Mouse (Mus musculus) intestine, embryonic 14.5 days (tissue): Measurements from ENCODE around the gene Gpn2. TPM values are rescaled to one million over a fixed set of nuclear protein-coding genes. Genes with fewer than 3 reads are reported as not detected.
A peak's percentile ranks its signal among the peaks of the same experiment; 100 is the strongest.

ENCODE experiments used
- ATAC-seq: fragments of 200-750 bp; cut with Nextera tagmentation; replicated peaks from 2 replicates; pipeline ENCODE4 v1.8.0; 2017; ENCODE audit warnings: low read depth, moderate number of reproducible peaks, moderate TSS enrichment, moderate library complexity; ENCODE audit not compliant: low FRiP score, low TSS enrichment
- DNase-seq: peaks from one replicate; pipeline ENCODE4 v3.0.0-alpha.2; 2018; ENCODE audit warnings: low spot score
- H3K27ac ChIP-seq: fragments of 300-500 bp; sonication (generic); 2 replicates; pipeline ENCODE4 v1.5.1; 2014; ENCODE audit warnings: low read depth, mild to moderate bottlenecking, control low read depth
- H3K27me3 ChIP-seq: fragments of 300-500 bp; sonication (generic); replicated peaks from 2 replicates; pipeline ENCODE4 v1.6.1; 2014; ENCODE audit warnings: low read length, control low read depth; ENCODE audit not compliant: control insufficient read depth, insufficient read depth
- H3K36me3 ChIP-seq: fragments of 300-500 bp; sonication (generic); 2 replicates; pipeline ENCODE4 v1.6.1; 2014; ENCODE audit warnings: low read length, control low read depth; ENCODE audit not compliant: control insufficient read depth, insufficient read depth
- H3K4me1 ChIP-seq: fragments of 300-500 bp; sonication (generic); replicated peaks from 2 replicates; pipeline ENCODE4 v1.6.1; 2014; ENCODE audit warnings: low read length, control low read depth, mixed read lengths; ENCODE audit not compliant: control insufficient read depth, insufficient read depth
- H3K4me2 ChIP-seq: fragments of 300-500 bp; sonication (generic); 2 replicates; pipeline ENCODE4 v1.6.1; 2014; ENCODE audit warnings: low read length
- H3K4me3 ChIP-seq: fragments of 300-500 bp; sonication (generic); 2 replicates; pipeline ENCODE4 v1.5.1; 2014; ENCODE audit warnings: low read depth, low read length, control low read depth, mixed read lengths
- H3K9ac ChIP-seq: fragments of 300-500 bp; sonication (generic); 2 replicates; pipeline ENCODE4 v1.6.1; 2014; ENCODE audit warnings: mild to moderate bottlenecking, low read length
- H3K9me3 ChIP-seq: fragments of 300-500 bp; sonication (generic); 2 replicates; pipeline ENCODE4 v1.6.1; 2016; ENCODE audit warnings: low read length, control low read depth; ENCODE audit not compliant: control insufficient read depth
- WGBS: fragments of 180-500 bp; shearing (Covaris S2); extraction: QIAGEN DNeasy Blood & Tissue Kit; methylation state at CpG from one replicate; pipeline ENCODE4 v1.1.7; 2014; 5-methylcytosine and 5-hydroxymethylcytosine counted together
- polyA plus RNA-seq: library from polyadenylated mRNA; unstranded; fragments of >200 nt; fragmentation: Nextera tagmentation; extraction: Ambion mirVana; gene quantifications from 2 replicates; pipeline ENCODE4 v1.2.1, GENCODE M21; 2014

Gpn2 gene
- polyA plus RNA-seq, 1 experiment from 2014 or later = 19.8 TPM

- Histone ChIP-seq H3K27me3 (no peaks in the 10 kb centered on the region), H3K4me2 (no peak overlapping the region), H3K27ac (no peak overlapping the region), H3K9ac (no peak overlapping the region), H3K36me3 (peaks cover 30% of the 10 kb centered on the region), H3K9me3 (peaks cover 8% of the 10 kb centered on the region), H3K4me1 (no peaks in the 10 kb centered on the region), H3K4me3 (no peak overlapping the region)
- DNase-seq (no peak), ATAC-seq (no peak)
- 97% methylated on average over 7 of the region's 7 CpGs for WGBS
These were observed 28.3 kb downstream of the Gpn2 start for GRCm38 (mm10) chr4:133612416-133612815.

DNA sequence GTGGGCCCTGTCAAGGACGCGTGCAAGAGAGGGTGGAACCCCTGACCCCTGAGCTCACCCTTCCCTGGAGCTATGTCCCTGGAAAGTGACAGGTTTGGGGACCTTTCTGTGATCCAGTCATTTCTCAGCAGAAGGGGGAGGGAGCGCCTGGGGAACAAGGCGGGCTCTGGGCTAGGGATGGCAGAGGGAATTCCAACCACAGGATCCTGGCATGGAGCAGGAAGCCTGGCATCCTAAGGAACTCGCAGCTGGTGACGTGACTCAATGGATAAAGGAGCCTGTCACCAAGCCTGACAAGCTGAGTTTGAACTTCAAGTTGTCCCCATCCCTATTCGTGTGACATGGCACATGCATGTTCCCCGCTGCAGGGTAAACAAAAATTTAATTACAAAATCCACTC lies 28.9 kb downstream of the Gpn2 start:
- Histone ChIP-seq H3K9me3 (peaks cover 8% of the 10 kb centered on the region), H3K4me1 (no peaks in the 10 kb centered on the region), H3K4me3 (no peak overlapping the region), H3K4me2 (no peak overlapping the region), H3K27me3 (no peaks in the 10 kb centered on the region), H3K36me3 (peaks cover 28% of the 10 kb centered on the region), H3K9ac (no peak overlapping the region), H3K27ac (no peak overlapping the region)
- ATAC-seq (no peak), DNase-seq (no peak)
- 97% methylated on average over 8 of the region's 8 CpGs for WGBS

DNA sequence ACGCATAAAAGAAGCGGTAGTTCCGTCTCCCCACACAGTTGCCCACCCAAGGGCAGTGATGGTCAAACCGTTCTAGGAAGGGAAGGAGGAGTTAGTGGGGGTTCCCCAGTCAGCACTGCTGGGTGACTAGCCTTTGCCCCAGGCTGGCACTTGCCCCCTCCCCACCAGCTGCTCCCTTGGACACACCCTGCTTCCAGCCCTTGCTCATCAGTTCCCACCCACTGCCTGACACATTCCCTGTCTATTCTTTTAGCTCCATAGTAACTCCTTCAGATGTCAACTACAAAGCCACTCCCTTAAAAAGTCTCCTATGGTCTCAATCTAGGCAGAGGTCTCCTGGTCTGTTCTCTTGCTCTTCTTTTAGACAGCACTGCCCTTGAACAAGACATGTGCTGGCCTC lies 29.7 kb downstream of the Gpn2 start:
- Histone ChIP-seq H3K4me3 (no peak overlapping the region), H3K9ac (no peak overlapping the region), H3K36me3 (peaks cover 20% of the 10 kb centered on the region; the same call in 1 of the 2 replicates), H3K27me3 (no peaks in the 10 kb centered on the region), H3K9me3 (peaks cover 8% of the 10 kb centered on the region), H3K4me2 (no peak overlapping the region), H3K27ac (no peak overlapping the region), H3K4me1 (no peaks in the 10 kb centered on the region)
- ATAC-seq (no peak), DNase-seq (no peak)
- WGBS = 79% methylated on average over 4 of the region's 4 CpGs

DNA sequence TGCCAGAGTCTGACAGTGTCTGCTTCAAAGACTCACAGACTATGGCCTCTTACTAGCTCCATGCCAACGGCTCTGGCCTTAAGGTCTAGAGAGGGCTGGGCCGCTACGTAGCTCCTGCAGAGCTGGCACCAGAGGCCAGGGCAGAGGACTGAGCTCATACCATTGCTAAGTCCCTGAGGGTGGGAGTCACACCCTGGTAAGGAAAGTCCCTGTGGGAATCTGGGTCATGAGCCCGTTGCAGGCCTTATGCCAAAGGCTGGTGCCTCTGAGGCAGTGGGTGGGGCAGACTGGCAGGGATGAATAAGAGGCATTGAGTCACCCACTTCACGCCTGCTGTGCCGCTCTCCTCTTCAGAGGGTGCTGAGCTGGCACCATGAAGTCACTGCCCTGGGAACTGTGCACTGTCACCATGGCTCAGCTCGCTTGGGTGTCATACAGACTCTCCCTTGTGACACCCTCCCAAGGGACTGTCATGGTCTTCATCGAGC lies 30.2 kb downstream of the Gpn2 start:
- no peak for DNase-seq

DNA sequence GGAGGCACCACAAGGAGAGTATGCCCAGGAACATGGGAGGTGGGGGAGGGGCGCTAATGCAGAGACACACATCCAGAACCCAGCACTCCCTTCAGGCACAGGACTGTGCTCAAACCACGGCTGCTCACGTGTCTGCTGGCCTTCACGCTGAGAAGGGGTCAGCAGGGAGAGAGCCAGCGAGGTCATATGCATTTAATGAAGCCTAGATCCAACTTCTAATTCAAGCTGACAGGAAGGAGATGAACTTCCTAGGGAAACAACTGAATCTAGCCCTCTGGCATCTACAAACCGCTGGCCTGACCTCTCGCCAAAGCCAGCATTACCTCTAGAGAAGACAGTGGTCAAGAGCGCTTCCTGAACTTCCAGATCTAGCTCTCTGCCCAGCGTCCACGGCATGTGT lies 31.3 kb downstream of the Gpn2 start:
- 78% methylated on average over 10 of the region's 10 CpGs for WGBS
- no peak for DNase-seq
- peaks cover 21% of the 10 kb centered on the region; the same call in 1 of the 2 replicates for H3K36me3 ChIP-seq

More for the DNA sequence above, 30.2 kb downstream of the Gpn2 start:
- Histone ChIP-seq H3K36me3 (peaks cover 20% of the 10 kb centered on the region; the same call in 1 of the 2 replicates), H3K4me1 (no peaks in the 10 kb centered on the region), H3K4me2 (no peak overlapping the region), H3K9me3 (peaks cover 8% of the 10 kb centered on the region), H3K9ac (no peak overlapping the region), H3K27ac (no peak overlapping the region), H3K4me3 (no peak overlapping the region), H3K27me3 (no peaks in the 10 kb centered on the region)
- ATAC-seq = no peak
- 91% methylated on average over 8 of the region's 8 CpGs for WGBS

GRCm38 (mm10) chr4:133617936-133618335 lies 33.8 kb downstream of the Gpn2 start:
- H3K9me3 ChIP-seq = no peaks in the 10 kb centered on the region
- 0 out of 2 replicates have a peak, but pooled peaks have one; percentile 9 for ATAC-seq
- H3K4me2 ChIP-seq = no peak overlapping the region
- H3K4me1 ChIP-seq = no peaks in the 10 kb centered on the region
- H3K9ac ChIP-seq = no peak overlapping the region
- H3K4me3 ChIP-seq = no peak overlapping the region
- H3K36me3 ChIP-seq = peaks cover 15% of the 10 kb centered on the region; the same call in 1 of the 2 replicates
- no peaks in the 10 kb centered on the region for H3K27me3 ChIP-seq
- H3K27ac ChIP-seq = no peak overlapping the region
- no peak for DNase-seq
- WGBS = 93% methylated on average over 11 of the region's 11 CpGs

More for the DNA sequence above, 31.3 kb downstream of the Gpn2 start:
- no peak for ATAC-seq
- Histone ChIP-seq H3K9ac (no peak overlapping the region), H3K27ac (no peak overlapping the region), H3K4me1 (no peaks in the 10 kb centered on the region), H3K4me2 (no peak overlapping the region), H3K27me3 (no peaks in the 10 kb centered on the region), H3K4me3 (no peak overlapping the region), H3K9me3 (peaks cover 8% of the 10 kb centered on the region)

DNA sequence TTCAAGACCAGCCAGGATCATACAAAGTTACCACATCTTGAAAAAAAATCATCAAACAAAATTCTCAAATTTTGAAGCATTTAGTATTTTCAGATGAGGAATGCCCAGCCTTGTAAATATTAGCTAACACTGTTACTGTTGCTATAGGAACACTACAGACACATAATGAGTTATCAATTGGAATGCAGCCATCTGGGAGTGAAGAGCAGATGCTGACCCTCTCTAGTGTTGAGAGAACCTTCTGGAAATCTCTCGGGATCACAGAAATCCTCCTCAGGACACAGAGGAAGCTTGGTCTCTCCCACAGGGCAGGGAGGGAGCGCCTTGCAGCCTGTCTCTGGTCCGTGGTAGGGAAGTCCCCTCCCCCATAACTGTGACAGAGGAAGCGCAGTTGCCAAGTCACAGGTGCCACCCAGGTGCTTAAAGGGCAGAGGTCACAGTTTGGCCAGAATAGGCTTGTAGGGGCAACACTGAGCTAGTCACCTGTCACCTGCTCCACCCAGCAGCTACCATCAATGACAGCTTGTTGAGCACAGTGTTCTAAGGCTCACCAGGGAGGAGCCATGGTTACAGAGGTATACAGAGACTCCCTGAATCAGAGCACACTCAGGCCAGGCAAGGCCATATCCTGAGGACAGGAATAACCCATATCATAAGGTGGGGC lies 35.4 kb downstream of the Gpn2 start:
- WGBS = 61% methylated on average over 4 of the region's 4 CpGs

GRCm38 (mm10) chr4:133620668-133621067 lies 36.5 kb downstream of the Gpn2 start:
- Histone ChIP-seq H3K9me3 (no peaks in the 10 kb centered on the region), H3K36me3 (peaks cover 28% of the 10 kb centered on the region), H3K27ac (no peak overlapping the region), H3K9ac (no peak overlapping the region), H3K27me3 (no peaks in the 10 kb centered on the region), H3K4me2 (no peak overlapping the region), H3K4me3 (no peak overlapping the region), H3K4me1 (no peaks in the 10 kb centered on the region)
- ATAC-seq = no peak
- WGBS = 86% methylated on average over 8 of the region's 8 CpGs
- DNase-seq = no peak

More for the DNA sequence above, 35.4 kb downstream of the Gpn2 start:
- no peaks in the 10 kb centered on the region for H3K27me3 ChIP-seq
- no peak for ATAC-seq
- H3K27ac ChIP-seq = no peak overlapping the region
- no peak overlapping the region for H3K9ac ChIP-seq
- no peak overlapping the region for H3K4me2 ChIP-seq
- peaks cover 18% of the 10 kb centered on the region for H3K36me3 ChIP-seq
- no peak for DNase-seq
- H3K4me3 ChIP-seq = no peak overlapping the region
- no peaks in the 10 kb centered on the region for H3K9me3 ChIP-seq
- no peaks in the 10 kb centered on the region for H3K4me1 ChIP-seq

GRCm38 (mm10) chr4:133622161-133622695 lies 38.1 kb downstream of the Gpn2 start:
- no peak for ATAC-seq
- no peaks in the 10 kb centered on the region for H3K4me1 ChIP-seq
- no peak overlapping the region for H3K4me3 ChIP-seq
- DNase-seq = no peak
- H3K9ac ChIP-seq = no peak overlapping the region
- H3K27ac ChIP-seq = no peak overlapping the region
- H3K9me3 ChIP-seq = no peaks in the 10 kb centered on the region
- 83% methylated on average over 11 of the region's 11 CpGs for WGBS
- H3K4me2 ChIP-seq = no peak overlapping the region
- H3K36me3 ChIP-seq = peaks cover 37% of the 10 kb centered on the region
- no peaks in the 10 kb centered on the region for H3K27me3 ChIP-seq
